11 mouse cellular contexts compared by ENCODE assay signal in the genomic region with DNA sequence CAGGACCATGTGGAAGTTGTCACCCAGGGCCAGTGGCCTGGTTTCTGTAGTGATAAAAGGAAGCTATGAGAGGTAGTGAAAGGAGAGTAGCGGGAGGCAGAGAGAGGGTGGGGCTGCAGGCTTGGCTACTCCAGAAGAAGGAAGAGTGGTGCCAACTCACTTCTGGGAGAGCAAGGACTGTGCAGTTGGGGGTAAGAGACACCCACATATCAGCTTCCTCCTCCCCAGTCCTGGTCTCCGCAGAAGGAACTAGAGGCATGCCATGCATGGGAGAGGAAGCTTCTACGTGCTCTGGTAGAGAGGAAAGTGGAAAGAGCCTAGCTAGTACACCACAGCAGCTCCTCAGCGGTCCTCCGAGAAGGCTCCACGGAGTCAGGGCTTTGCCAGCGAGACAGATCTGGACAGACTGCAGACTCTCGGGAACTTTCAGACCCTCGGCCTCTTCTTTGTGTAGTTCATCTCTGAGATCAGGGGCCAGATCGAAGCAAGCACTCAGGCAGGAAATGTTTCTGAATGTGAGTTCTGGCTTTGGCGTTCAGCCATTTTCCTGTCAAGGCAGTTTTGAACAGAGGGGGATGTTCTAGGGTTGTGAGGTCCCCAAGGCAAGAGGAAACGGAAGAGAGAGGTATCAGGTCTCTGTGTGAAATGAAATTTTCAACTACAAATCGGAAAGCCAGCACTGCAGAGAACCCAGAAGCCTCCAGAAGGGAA. TPM values are rescaled to one million over a fixed set of nuclear protein-coding genes. Genes with fewer than 3 reads are reported as not detected.
DNase-seq lines count a peak whose midpoint lies in the region; ATAC-seq and TF ChIP-seq lines count a peak whose summit lies in the region.
"Had no signal": no experiment of that assay in that cellular context is flagged by ENCODE, and none has a peak within 500 bp of the region (broad histone marks: within the 10 kb centered on the region; RNA-seq: fewer than 3 reads in every experiment).

No protein-coding gene starts in this region.

- H3K27ac ChIP-seq in intestine, embryonic 14.5 days (ENCODE audit: low read depth): no peak overlapping the region; the same call in 1 of the 2 replicates
- no peak overlapping the region for H3K27ac ChIP-seq in intestine, postnatal 0 days (ENCODE audit: low read depth, low read length)
- H3K27ac ChIP-seq in bone marrow macrophage, adult 2 months (ENCODE audit: insufficient read depth, low read depth, low read length): peak overlapping the region; percentile 38; the same call in 1 of the 2 replicates
- H3K27ac ChIP-seq in limb, embryonic 12.5 days: peak overlapping the region; percentile 1; the same call in 1 of the 2 replicates

- no peak for ATAC-seq in intestine, embryonic 14.5 days (replicated peaks; ENCODE audit: low FRiP score, low TSS enrichment, low read depth)
- no peak for ATAC-seq in intestine, postnatal 0 days
- no peak for ATAC-seq in limb, embryonic 12.5 days (ENCODE audit: insufficient number of reproducible peaks, insufficient read depth, low FRiP score, low TSS enrichment, low read depth)

- TF ChIP-seq POLR2A in bone marrow macrophage, adult 2 months (IDR thresholded peaks at IDR 0.05; ENCODE audit: borderline replicate concordance, low read depth, low read length): no peak
- TF ChIP-seq POLR2A in brain, embryonic 14.5 days (IDR thresholded peaks at IDR 0.05; ENCODE audit: borderline replicate concordance, extremely low read depth, insufficient read depth, insufficient read length, poor library complexity, severe bottlenecking): no peak

- peak; percentile 62 for DNase-seq in intestine, embryonic 14.5 days (ENCODE audit: low spot score)
- peak; percentile 31 for DNase-seq in brain, embryonic 14.5 days (ENCODE audit: low read depth)
- no peak for DNase-seq in spleen, postnatal 10 days (ENCODE audit: low spot score in 2 of 2)
- DNase-seq in adrenal gland, postnatal 14 days: no peak
- DNase-seq: cerebellum, postnatal 10 days had no signal

- H3K9me3 ChIP-seq in intestine, embryonic 14.5 days (ENCODE audit: control insufficient read depth, low read length): no peaks in the 10 kb centered on the region
- no peaks in the 10 kb centered on the region for H3K9me3 ChIP-seq in intestine, postnatal 0 days (ENCODE audit: control insufficient read depth)
- no peaks in the 10 kb centered on the region for H3K9me3 ChIP-seq in limb, embryonic 12.5 days
- H3K9me3 ChIP-seq: limb, embryonic 13.5 days had no signal

- no peak overlapping the region for H3K9ac ChIP-seq in intestine, embryonic 14.5 days (ENCODE audit: low read length)
- H3K9ac ChIP-seq in intestine, postnatal 0 days (ENCODE audit: low read depth, low read length): no peak overlapping the region
- H3K9ac ChIP-seq in limb, embryonic 12.5 days (replicated peaks): no peak overlapping the region
- H3K9ac ChIP-seq: limb, embryonic 13.5 days had no signal

- no peak for TF ChIP-seq CTCF in intestine, postnatal 0 days (IDR thresholded peaks at IDR 0.05; ENCODE audit: low read depth)
- no peak for TF ChIP-seq CTCF in bone marrow macrophage, adult 2 months (IDR thresholded peaks at IDR 0.05; ENCODE audit: low read depth, low read length)
- TF ChIP-seq CTCF in brain, embryonic 14.5 days (IDR thresholded peaks at IDR 0.05; ENCODE audit: borderline replicate concordance, extremely low read depth, insufficient read depth, insufficient read length): no peak

- no peaks in the 10 kb centered on the region for H3K36me3 ChIP-seq in intestine, embryonic 14.5 days (ENCODE audit: control insufficient read depth, insufficient read depth, low read length)
- no peaks in the 10 kb centered on the region for H3K36me3 ChIP-seq in intestine, postnatal 0 days (ENCODE audit: control insufficient read depth, insufficient read depth)
- no peaks in the 10 kb centered on the region for H3K36me3 ChIP-seq in limb, embryonic 12.5 days
- H3K36me3 ChIP-seq: limb, embryonic 13.5 days had no signal

- 50% methylated on average over 13 of the region's 13 CpGs for WGBS in intestine, embryonic 14.5 days
- WGBS in intestine, postnatal 0 days: 59% methylated on average over 13 of the region's 13 CpGs
- 81% methylated on average over 13 of the region's 13 CpGs for WGBS in limb, embryonic 12.5 days

- no peak overlapping the region for H3K4me2 ChIP-seq in intestine, embryonic 14.5 days (ENCODE audit: low read length)
- H3K4me2 ChIP-seq in intestine, postnatal 0 days (replicated peaks; ENCODE audit: low read depth): no peak overlapping the region
- H3K4me2 ChIP-seq in limb, embryonic 12.5 days: no peak overlapping the region
- H3K4me2 ChIP-seq: limb, embryonic 13.5 days had no signal

- H3K27me3 ChIP-seq in intestine, embryonic 14.5 days (replicated peaks; ENCODE audit: control insufficient read depth, insufficient read depth, low read length): no peaks in the 10 kb centered on the region
- H3K27me3 ChIP-seq in intestine, postnatal 0 days (replicated peaks; ENCODE audit: control insufficient read depth, insufficient read depth, low read length): no peaks in the 10 kb centered on the region
- H3K27me3 ChIP-seq in limb, embryonic 12.5 days: peaks cover 18% of the 10 kb centered on the region

- no peak overlapping the region for H3K4me3 ChIP-seq in intestine, embryonic 14.5 days (ENCODE audit: low read depth, low read length)
- no peak overlapping the region for H3K4me3 ChIP-seq in intestine, postnatal 0 days (ENCODE audit: low read depth, low read length)
- H3K4me3 ChIP-seq in bone marrow macrophage, adult 2 months (ENCODE audit: insufficient read depth, low read length): peak overlapping the region; percentile 30
- H3K4me3 ChIP-seq in limb, embryonic 12.5 days (replicated peaks): no peak overlapping the region
- H3K4me3 ChIP-seq: limb, embryonic 13.5 days had no signal

- H3K4me1 ChIP-seq in intestine, embryonic 14.5 days (replicated peaks; ENCODE audit: control insufficient read depth, insufficient read depth, low read length): peaks cover 13% of the 10 kb centered on the region
- no peaks in the 10 kb centered on the region for H3K4me1 ChIP-seq in intestine, postnatal 0 days (replicated peaks; ENCODE audit: control insufficient read depth, insufficient read depth, low read length)
- peaks cover 12% of the 10 kb centered on the region for H3K4me1 ChIP-seq in bone marrow macrophage, adult 2 months (ENCODE audit: control insufficient read depth, insufficient read depth, low read length)
- H3K4me1 ChIP-seq in limb, embryonic 12.5 days (replicated peaks): peaks cover 21% of the 10 kb centered on the region

RNA-seq across cellular contexts. Expression of a gene that starts 1.0 kb away (rescaled TPM):
- 0.16 TPM in 1 of 2 replicates, not detected in the other for polyA plus RNA-seq in intestine, embryonic 14.5 days (2014; fragmentation: Nextera tagmentation; extraction: Ambion mirVana)
- not detected in 2 replicates for polyA plus RNA-seq in intestine, postnatal 0 days (2015; fragmentation: Nextera tagmentation; extraction: Ambion mirVana)
- not detected in 2 replicates for polyA plus RNA-seq in bone marrow macrophage, adult 2 months (2012; ENCODE audit: insufficient read depth, insufficient read length, missing spikeins)
- 0.11 and 0.29 TPM in 2 replicates for polyA plus RNA-seq in brain, embryonic 14.5 days (2012; rRNA removed)
- not detected in 2 replicates for polyA plus RNA-seq in limb, embryonic 12.5 days (2016; fragmentation: Nextera tagmentation; extraction: Ambion mirVana)
- total RNA-seq in adrenal gland, postnatal 14 days (2021): not detected in 2 replicates
- total RNA-seq: gastrocnemius, postnatal 4 days; layer of hippocampus, adult 18-20 months had no signal
- polyA plus RNA-seq: limb, embryonic 13.5 days had no signal

Comparison
In these comparisons a context has a peak if more than half of its experiments do, and no peak if none do; other contexts are left out.
1. DNase-seq: peak in intestine, embryonic 14.5 days (single experiment) and brain, embryonic 14.5 days (single experiment); none in spleen, postnatal 10 days (0 of 2) and adrenal gland, postnatal 14 days (single experiment).
2. H3K27ac ChIP-seq: peak in bone marrow macrophage, adult 2 months (single experiment) and limb, embryonic 12.5 days (single experiment); none in intestine, embryonic 14.5 days (single experiment) and intestine, postnatal 0 days (single experiment).